Mouse (Mus musculus): Measurements from ENCODE around the gene Flt3l. TPM values are rescaled to one million over a fixed set of nuclear protein-coding genes. Genes with fewer than 3 reads are reported as not detected.
A peak's percentile ranks its signal among the peaks of the same experiment; 100 is the strongest.

Gene Flt3l
- total RNA-seq, 1 experiment from 2014 or later = 13.0 TPM

GRCm38 (mm10) chr7:45082401-45083299, 53.6 kb downstream of the Flt3l start:
- ATAC-seq (replicated peaks; ENCODE audit: low read depth, poor library complexity, severe bottlenecking) = peak; percentile 76

GRCm38 (mm10) chr7:45081016-45081415, 55.2 kb downstream of the Flt3l start:
- ATAC-seq (replicated peaks; ENCODE audit: low read depth, poor library complexity, severe bottlenecking) = no peak

GRCm38 (mm10) chr7:45079856-45080255, 56.4 kb downstream of the Flt3l start:
- peak; percentile 49 for ATAC-seq (replicated peaks; ENCODE audit: low read depth, poor library complexity, severe bottlenecking)

Other genes with a start within 250 kb of the Flt3l start
- 12.3 and 13.3 TPM in 2 replicates for gene Med25, start 243.7 kb downstream of the Flt3l start, total RNA-seq (2017)
- 14.7 and 28.1 TPM in 2 replicates for gene Fuz, start 240.4 kb downstream of the Flt3l start, total RNA-seq (2017)
- 22.4 and 31.1 TPM in 2 replicates for gene Ap2a1, start 206.9 kb downstream of the Flt3l start, total RNA-seq (2017)
- gene Tsks, start 193.2 kb downstream of the Flt3l start, total RNA-seq (2017) = not detected in 2 replicates
- gene Cpt1c, start 161.6 kb downstream of the Flt3l start, total RNA-seq (2017) = 0.23 and 1.2 TPM in 2 replicates
- 143 and 170 TPM in 2 replicates for gene Prmt1, start 149.9 kb downstream of the Flt3l start, total RNA-seq (2017)
- 92.9 and 129 TPM in 2 replicates for gene Irf3, start 138.8 kb downstream of the Flt3l start, total RNA-seq (2017)
- gene Bcl2l12, start 137.7 kb downstream of the Flt3l start, total RNA-seq (2017) = 29.5 and 33.8 TPM in 2 replicates
- gene Scaf1, start 120.1 kb downstream of the Flt3l start, total RNA-seq (2017) = 9.6 and 17.0 TPM in 2 replicates
- gene Rras, start 118.5 kb downstream of the Flt3l start, total RNA-seq (2017) = 1.1 TPM in 1 of 2 replicates, not detected in the other
- gene Prr12, start 83.6 kb downstream of the Flt3l start, total RNA-seq (2017) = 2.2 and 7.5 TPM in 2 replicates
- 66.0 and 71.2 TPM in 2 replicates for gene Nosip, start 74.0 kb downstream of the Flt3l start, total RNA-seq (2017)
- gene Prrg2, start 73.8 kb downstream of the Flt3l start, total RNA-seq (2017) = 3.4 and 3.8 TPM in 2 replicates
- 23.2 and 37.1 TPM in 2 replicates for gene Rcn3, start 44.2 kb downstream of the Flt3l start, total RNA-seq (2017)
- gene Fcgrt, start 32.6 kb downstream of the Flt3l start, total RNA-seq (2017) = 4.0 and 4.7 TPM in 2 replicates
- gene Rps11, start 12.0 kb downstream of the Flt3l start, total RNA-seq (2017) = 1,473 and 1,910 TPM in 2 replicates
- 3,242 and 3,932 TPM in 2 replicates for gene Rpl13a, start 7.7 kb downstream of the Flt3l start, total RNA-seq (2017)
- not detected in 2 replicates for gene Gm45713, start 201 bp downstream of the Flt3l start, total RNA-seq (2017)
- gene Pih1d1, start 17.9 kb upstream of the Flt3l start, total RNA-seq (2017) = 35.2 and 59.8 TPM in 2 replicates
- gene Aldh16a1, start 18.2 kb upstream of the Flt3l start, total RNA-seq (2017) = 32.2 and 37.9 TPM in 2 replicates
- gene Slc17a7, start 27.5 kb upstream of the Flt3l start, total RNA-seq (2017) = not detected in 2 replicates
- gene Gfy, start 43.1 kb upstream of the Flt3l start, total RNA-seq (2017) = not detected in 2 replicates
- gene Pth2, start 44.6 kb upstream of the Flt3l start, total RNA-seq (2017) = not detected in 2 replicates
- 0.18 and 2.0 TPM in 2 replicates for gene Ccdc155, start 68.5 kb upstream of the Flt3l start, total RNA-seq (2017)
- 6.7 and 17.4 TPM in 2 replicates for gene Dkkl1, start 75.7 kb upstream of the Flt3l start, total RNA-seq (2017)
- gene Tead2, start 79.3 kb upstream of the Flt3l start, total RNA-seq (2017) = 0.55 and 0.87 TPM in 2 replicates
- gene Cd37, start 102.7 kb upstream of the Flt3l start, total RNA-seq (2017) = 28.9 and 41.4 TPM in 2 replicates
- gene Slc6a16, start 104.7 kb upstream of the Flt3l start, total RNA-seq (2017) = not detected in 2 replicates
- gene Slc6a21, start 141.1 kb upstream of the Flt3l start, total RNA-seq (2017) = not detected in 2 replicates
- gene Trpm4, start 197.3 kb upstream of the Flt3l start, total RNA-seq (2017) = 3.1 and 3.4 TPM in 2 replicates
- 0.41 TPM in 1 of 2 replicates, not detected in the other for gene Hrc, start 198.9 kb upstream of the Flt3l start, total RNA-seq (2017)
- gene Ppfia3, start 230.6 kb upstream of the Flt3l start, total RNA-seq (2017) = not detected in 2 replicates
- gene Lin7b, start 234.2 kb upstream of the Flt3l start, total RNA-seq (2017) = 1.9 TPM in 1 of 2 replicates, not detected in the other